ENCODE assay signal across 22 mouse cellular contexts in genomic region chr19:41007733-41008132, GRCm38 (mm10). TPM values are rescaled to one million over a fixed set of nuclear protein-coding genes. Genes with fewer than 3 reads are reported as not detected.
A peak's percentile ranks its signal among the peaks of the same experiment; 100 is the strongest.
DNase-seq lines count a peak whose midpoint lies in the region; ATAC-seq and TF ChIP-seq lines count a peak whose summit lies in the region.
"Had no signal": no experiment of that assay in that cellular context is flagged by ENCODE, and none has a peak within 500 bp of the region (broad histone marks: within the 10 kb centered on the region; RNA-seq: fewer than 3 reads in every experiment).

No protein-coding gene starts in this region.

- WGBS in kidney, embryonic 15.5 days, result 30% methylated on average over 4 of the region's 4 CpGs
- 58% methylated on average over 4 of the region's 4 CpGs for WGBS in lung, embryonic 15.5 days
- 24% methylated on average over 4 of the region's 4 CpGs for WGBS in small intestine, adult 2 months

- TF ChIP-seq CTCF in small intestine, adult 2 months (IDR thresholded peaks at IDR 0.05; ENCODE audit: extremely low read depth, insufficient read length, insufficient replicate concordance, low read depth, low read length), result no peak

- peaks cover 5% of the 10 kb centered on the region; the same call in 1 of the 2 replicates for H3K4me1 ChIP-seq in kidney, embryonic 15.5 days
- peaks cover 10% of the 10 kb centered on the region; the same call in 1 of the 2 replicates for H3K4me1 ChIP-seq in lung, embryonic 15.5 days
- H3K4me1 ChIP-seq in small intestine, adult 2 months (ENCODE audit: control insufficient read depth, insufficient read depth, insufficient read length, low read length), result peaks cover 18% of the 10 kb centered on the region
- H3K4me1 ChIP-seq: hindbrain, embryonic 12.5 days; hindbrain, embryonic 15.5 days had no signal

- no peak overlapping the region for H3K4me2 ChIP-seq in kidney, embryonic 15.5 days
- no peak overlapping the region for H3K4me2 ChIP-seq in lung, embryonic 15.5 days
- H3K4me2 ChIP-seq: embryonic facial prominence, embryonic 12.5 days; embryonic facial prominence, embryonic 15.5 days; heart, embryonic 11.5 days; hindbrain, embryonic 12.5 days; hindbrain, embryonic 15.5 days had no signal

- no peak overlapping the region for H3K9ac ChIP-seq in kidney, embryonic 15.5 days
- no peak overlapping the region for H3K9ac ChIP-seq in lung, embryonic 15.5 days
- H3K9ac ChIP-seq: embryonic facial prominence, embryonic 12.5 days; embryonic facial prominence, embryonic 15.5 days; forebrain, postnatal 0 days; hindbrain, embryonic 12.5 days; hindbrain, embryonic 15.5 days had no signal

- H3K27ac ChIP-seq in kidney, embryonic 15.5 days, result peak overlapping the region; percentile 49
- H3K27ac ChIP-seq in lung, embryonic 15.5 days, result peak overlapping the region; percentile 4; the same call in 1 of the 2 replicates
- H3K27ac ChIP-seq in small intestine, adult 2 months (ENCODE audit: insufficient read depth, low read depth, low read length), result peak overlapping the region; percentile 88
- H3K27ac ChIP-seq: embryonic facial prominence, embryonic 12.5 days; embryonic facial prominence, embryonic 15.5 days; hindbrain, embryonic 12.5 days; hindbrain, embryonic 15.5 days had no signal

- peaks cover 2% of the 10 kb centered on the region; the same call in 1 of the 2 replicates for H3K27me3 ChIP-seq in kidney, embryonic 15.5 days
- H3K27me3 ChIP-seq in lung, embryonic 15.5 days, result no peaks in the 10 kb centered on the region
- H3K27me3 ChIP-seq in small intestine, adult 2 months (ENCODE audit: control insufficient read depth, insufficient read depth, low read length), result no peaks in the 10 kb centered on the region
- H3K27me3 ChIP-seq: embryonic facial prominence, embryonic 15.5 days; hindbrain, embryonic 12.5 days; hindbrain, embryonic 15.5 days had no signal

- no peak for ATAC-seq in kidney, embryonic 15.5 days (replicated peaks; ENCODE audit: low FRiP score)
- ATAC-seq in lung, embryonic 15.5 days (ENCODE audit: borderline replicate concordance, extremely low read depth, low FRiP score, low TSS enrichment), result no peak
- ATAC-seq: CD4-positive, CD25-positive, alpha-beta regulatory T cell, adult 4 months; forebrain, embryonic 14.5 days; forebrain, postnatal 0 days had no signal

- no peak overlapping the region for H3K4me3 ChIP-seq in kidney, embryonic 15.5 days (replicated peaks)
- H3K4me3 ChIP-seq in lung, embryonic 15.5 days, result no peak overlapping the region
- no peak overlapping the region for H3K4me3 ChIP-seq in small intestine, adult 2 months (ENCODE audit: low read depth, low read length)
- H3K4me3 ChIP-seq: embryonic facial prominence, embryonic 12.5 days; embryonic facial prominence, embryonic 15.5 days; hindbrain, embryonic 12.5 days; hindbrain, embryonic 15.5 days had no signal

- no peaks in the 10 kb centered on the region for H3K36me3 ChIP-seq in kidney, embryonic 15.5 days
- no peaks in the 10 kb centered on the region for H3K36me3 ChIP-seq in lung, embryonic 15.5 days
- no peaks in the 10 kb centered on the region for H3K36me3 ChIP-seq in small intestine, adult 2 months (ENCODE audit: control insufficient read depth, insufficient read depth, low read length)
- H3K36me3 ChIP-seq: embryonic facial prominence, embryonic 12.5 days; embryonic facial prominence, embryonic 15.5 days; hindbrain, embryonic 12.5 days; hindbrain, embryonic 15.5 days had no signal

- DNase-seq in kidney, postnatal 36 days, result no peak
- no peak for DNase-seq in lung, postnatal 10 days
- no peak for DNase-seq in B cell, adult 2 months
- DNase-seq: adrenal gland, adult 2 months; adrenal gland, postnatal 14 days; cerebellum, adult 11 months; forebrain, postnatal 0 days had no signal

- H3K9me3 ChIP-seq in kidney, embryonic 15.5 days (replicated peaks), result no peaks in the 10 kb centered on the region
- H3K9me3 ChIP-seq in lung, embryonic 15.5 days, result no peaks in the 10 kb centered on the region
- H3K9me3 ChIP-seq: embryonic facial prominence, embryonic 12.5 days; embryonic facial prominence, embryonic 15.5 days; hindbrain, embryonic 12.5 days; hindbrain, embryonic 15.5 days had no signal

- no peak for TF ChIP-seq POLR2A in small intestine, adult 2 months (IDR thresholded peaks at IDR 0.05; ENCODE audit: low read depth, low read length)

RNA-seq across cellular contexts. Expression of gene Blnk, which starts 13.4 kb away (rescaled TPM):
- polyA plus RNA-seq in kidney, embryonic 15.5 days (2015; fragmentation: Nextera tagmentation; extraction: Ambion mirVana), result 12.6 and 15.6 TPM in 2 replicates
- polyA plus RNA-seq in lung, embryonic 15.5 days (2015; fragmentation: Nextera tagmentation; extraction: Ambion mirVana), result 0.54 and 0.79 TPM in 2 replicates
- 9.3 and 9.5 TPM in 2 replicates for polyA plus RNA-seq in small intestine, adult 2 months (2012; rRNA removed)

RNA-seq across cellular contexts. Expression of gene Dntt, which starts 21.3 kb away (rescaled TPM):
- 0.27 TPM in 1 of 2 replicates, not detected in the other for polyA plus RNA-seq in kidney, embryonic 15.5 days (2015; fragmentation: Nextera tagmentation; extraction: Ambion mirVana)
- polyA plus RNA-seq in lung, embryonic 15.5 days (2015; fragmentation: Nextera tagmentation; extraction: Ambion mirVana), result 0.19 TPM in 1 of 2 replicates, not detected in the other
- polyA plus RNA-seq in small intestine, adult 2 months (2012; rRNA removed), result not detected in 2 replicates
- polyA plus RNA-seq: adrenal gland, adult 2 months; C2C12; cerebellum, adult 2 months; embryonic facial prominence, embryonic 12.5 days; forebrain, embryonic 11.5 days; heart, embryonic 11.5 days; heart, embryonic 14.5 days; heart, postnatal 0 days; hindbrain, embryonic 15.5 days had no signal

Comparison
In these comparisons a context has a peak if more than half of its experiments do, and no peak if none do; other contexts are left out.
1. H3K27ac ChIP-seq: peak in every context shown above with its lines; median percentile 88 in small intestine, adult 2 months; 49 in kidney, embryonic 15.5 days; 4 in lung, embryonic 15.5 days.